Mouse (Mus musculus): ENCODE results near the gene Tmem53. TPM values are rescaled to one million over a fixed set of nuclear protein-coding genes. Genes with fewer than 3 reads are reported as not detected.
"Not testable (repeated sequence)": the region's sequence is repeated elsewhere in the genome, so short reads cannot be mapped to it uniquely, and the experiment has no call there.

Gene Tmem53
- total and polyA plus RNA-seq, 2 experiments from 2014 or later: 11.6 to 12.4 TPM

GRCm38 (mm10) chr4:117250982-117251381, 769 bp upstream of the Tmem53 start:
- Histone ChIP-seq H3K9me3 (ENCODE audit: low read length) (no peaks in the 10 kb centered on the region), H3K4me1 (ENCODE audit: insufficient read depth) (no peaks in the 10 kb centered on the region), H3K9ac (no peak overlapping the region), H3K27ac (ENCODE audit: low read depth, low read length) (no peak overlapping the region), H3K4me2 (ENCODE audit: low read depth) (peak overlapping the region; percentile 63; the same call in 1 of the 2 replicates), H3K27me3 (ENCODE audit: insufficient read depth, low read length) (no peaks in the 10 kb centered on the region), H3K36me3 (ENCODE audit: insufficient read depth) (no peaks in the 10 kb centered on the region), H3K4me3 (ENCODE audit: low read depth, low read length) (no peak overlapping the region)
- DNase-seq (no peak), ATAC-seq (no peak)
- TF ChIP-seq CTCF (IDR thresholded peaks at IDR 0.05; ENCODE audit: low read depth): no peak
- WGBS: 75% methylated on average over 1 of the region's 1 CpGs

- TF ChIP-seq CTCF (IDR thresholded peaks at IDR 0.05; ENCODE audit: low read depth): no peak
- no peaks in the 10 kb centered on the region for H3K27me3 ChIP-seq (ENCODE audit: insufficient read depth, low read length)
- no peaks in the 10 kb centered on the region for H3K9me3 ChIP-seq (ENCODE audit: low read length)
- DNase-seq (no peak), ATAC-seq (no peak; the same call in 1 of the 2 replicates)
- H3K4me2 ChIP-seq (ENCODE audit: low read depth): peak overlapping the region; percentile 63
- H3K36me3 ChIP-seq (ENCODE audit: insufficient read depth): no peaks in the 10 kb centered on the region
- H3K9ac ChIP-seq: peak overlapping the region; percentile 71
- H3K4me1 ChIP-seq (ENCODE audit: insufficient read depth): no peaks in the 10 kb centered on the region
- 20% methylated on average over 5 of the region's 5 CpGs for WGBS
- H3K4me3 ChIP-seq (ENCODE audit: low read depth, low read length): peak overlapping the region; percentile 52
- peak overlapping the region; percentile 42; the same call in 1 of the 2 replicates for H3K27ac ChIP-seq (ENCODE audit: low read depth, low read length)
These were observed 600 bp downstream of the Tmem53 start for GRCm38 (mm10) chr4:117252351-117252750.

GRCm38 (mm10) chr4:117252755-117253154, 1.0 kb downstream of the Tmem53 start:
- Histone ChIP-seq H3K9me3 (ENCODE audit: low read length) (no peaks in the 10 kb centered on the region), H3K4me1 (ENCODE audit: insufficient read depth) (no peaks in the 10 kb centered on the region), H3K27ac (ENCODE audit: low read depth, low read length) (0 out of 2 replicates have a peak overlapping the region, but pooled peaks have one; percentile 42), H3K9ac (no peak overlapping the region), H3K27me3 (ENCODE audit: insufficient read depth, low read length) (no peaks in the 10 kb centered on the region), H3K4me2 (ENCODE audit: low read depth) (peak overlapping the region; percentile 63; the same call in 1 of the 2 replicates), H3K36me3 (ENCODE audit: insufficient read depth) (no peaks in the 10 kb centered on the region), H3K4me3 (ENCODE audit: low read depth, low read length) (no peak overlapping the region)
- DNase-seq (no peak), ATAC-seq (no peak)
- WGBS: 79% methylated on average over 5 of the region's 5 CpGs
- TF ChIP-seq CTCF (IDR thresholded peaks at IDR 0.05; ENCODE audit: low read depth): no peak

DNA sequence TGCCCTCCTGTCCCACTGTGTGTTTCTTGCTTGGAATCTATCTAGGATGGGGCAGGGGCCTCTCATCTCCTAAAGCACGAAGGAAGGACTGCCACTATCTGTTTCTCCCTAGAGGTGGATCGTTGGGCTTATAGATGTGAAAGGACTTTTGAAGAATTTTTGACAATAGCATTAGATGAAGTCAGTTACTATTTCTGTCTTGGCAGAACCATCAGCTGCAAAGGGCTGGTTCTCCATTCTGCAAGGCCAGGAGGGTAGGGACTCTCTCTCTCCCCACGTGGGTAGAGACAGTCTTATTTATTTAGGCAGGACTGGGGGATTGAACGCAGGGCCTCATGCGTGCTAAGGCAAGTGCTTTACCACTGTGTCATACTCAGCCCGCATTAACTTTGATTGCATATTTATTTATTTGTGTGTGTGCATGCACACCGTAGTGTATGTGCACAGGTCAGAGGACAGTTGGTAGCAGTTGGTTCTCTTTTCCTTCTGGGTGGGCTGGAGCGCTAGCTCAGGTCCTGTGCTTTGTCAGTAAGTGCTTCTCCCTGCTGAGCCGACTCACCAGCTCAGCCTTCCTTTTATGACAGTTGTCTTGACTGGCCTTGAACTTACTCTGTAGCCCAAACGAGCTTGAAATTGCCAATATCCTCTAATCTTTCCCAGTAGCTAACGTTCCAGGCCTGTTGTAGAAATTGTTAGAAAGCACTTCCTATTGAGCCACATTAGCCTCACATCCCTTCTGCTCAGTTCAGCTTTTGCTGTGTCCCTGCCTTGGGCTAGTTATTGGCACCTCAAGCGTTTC, 1.7 kb downstream of the Tmem53 start:
- no peak for ATAC-seq
- Histone ChIP-seq H3K27ac (ENCODE audit: low read depth, low read length) (no peak overlapping the region), H3K4me2 (ENCODE audit: low read depth) (no peak overlapping the region), H3K27me3 (ENCODE audit: insufficient read depth, low read length) (no peaks in the 10 kb centered on the region), H3K4me3 (ENCODE audit: low read depth, low read length) (no peak overlapping the region), H3K4me1 (ENCODE audit: insufficient read depth) (no peaks in the 10 kb centered on the region), H3K36me3 (ENCODE audit: insufficient read depth) (no peaks in the 10 kb centered on the region), H3K9ac (no peak overlapping the region), H3K9me3 (ENCODE audit: low read length) (no peaks in the 10 kb centered on the region)
- 68% methylated on average over 12 of the region's 12 CpGs for WGBS
- no peak for DNase-seq
- TF ChIP-seq CTCF (IDR thresholded peaks at IDR 0.05; ENCODE audit: low read depth): no peak

DNA sequence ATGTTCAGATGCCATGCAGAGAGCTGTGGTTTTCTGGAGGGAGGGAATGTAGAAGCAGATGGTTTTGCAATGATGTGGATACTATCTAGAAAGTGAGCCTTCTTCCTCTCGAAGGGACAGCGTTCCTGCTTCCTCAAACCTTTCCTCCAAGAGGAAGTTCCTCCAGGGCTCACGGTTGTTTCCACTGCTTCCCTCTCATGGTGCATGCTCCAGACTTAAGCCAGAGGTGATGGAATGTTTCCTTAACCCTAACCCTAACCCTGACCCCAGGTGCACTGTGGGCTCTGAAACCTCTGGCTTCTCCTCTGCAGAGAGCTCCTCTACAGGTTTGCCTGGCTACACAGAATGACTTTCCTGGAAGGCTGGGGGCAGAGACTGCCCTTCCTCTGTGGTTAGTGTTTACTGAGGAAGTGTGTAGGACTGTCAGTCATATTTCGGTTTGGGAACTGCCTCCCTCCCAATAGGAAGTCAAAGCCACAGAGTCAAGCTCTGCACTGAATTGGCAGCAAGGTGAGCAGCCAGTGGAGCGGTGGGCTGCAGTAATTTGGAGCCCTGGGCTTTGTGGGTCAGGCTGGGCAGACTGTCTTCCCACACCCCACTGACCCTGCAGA, 2.4 kb downstream of the Tmem53 start:
- Histone ChIP-seq H3K4me3 (ENCODE audit: low read depth, low read length) (no peak overlapping the region), H3K27ac (ENCODE audit: low read depth, low read length) (no peak overlapping the region), H3K9ac (no peak overlapping the region), H3K4me2 (ENCODE audit: low read depth) (no peak overlapping the region), H3K4me1 (ENCODE audit: insufficient read depth) (no peaks in the 10 kb centered on the region), H3K36me3 (ENCODE audit: insufficient read depth) (no peaks in the 10 kb centered on the region), H3K27me3 (ENCODE audit: insufficient read depth, low read length) (no peaks in the 10 kb centered on the region), H3K9me3 (ENCODE audit: low read length) (no peaks in the 10 kb centered on the region)
- WGBS: 52% methylated on average over 5 of the region's 5 CpGs
- no peak for TF ChIP-seq CTCF (IDR thresholded peaks at IDR 0.05; ENCODE audit: low read depth)
- DNase-seq (no peak), ATAC-seq (no peak)

- no peaks in the 10 kb centered on the region for H3K9me3 ChIP-seq (ENCODE audit: low read length)
- H3K36me3 ChIP-seq (ENCODE audit: insufficient read depth): no peaks in the 10 kb centered on the region
- no peaks in the 10 kb centered on the region for H3K27me3 ChIP-seq (ENCODE audit: insufficient read depth, low read length)
- no peak overlapping the region for H3K4me3 ChIP-seq (ENCODE audit: low read depth, low read length)
- no peak for DNase-seq
- no peaks in the 10 kb centered on the region for H3K4me1 ChIP-seq (ENCODE audit: insufficient read depth)
- whole genome bisulfite sequencing: 32% methylated on average over 6 of the region's 6 CpGs
- no peak overlapping the region for H3K9ac ChIP-seq
- no peak overlapping the region for H3K4me2 ChIP-seq (ENCODE audit: low read depth)
- H3K27ac ChIP-seq (ENCODE audit: low read depth, low read length): no peak overlapping the region
- ATAC-seq: no peak
- no peak for TF ChIP-seq CTCF (IDR thresholded peaks at IDR 0.05; ENCODE audit: low read depth)
These were observed 2.9 kb downstream of the Tmem53 start for GRCm38 (mm10) chr4:117254672-117255071.

DNA sequence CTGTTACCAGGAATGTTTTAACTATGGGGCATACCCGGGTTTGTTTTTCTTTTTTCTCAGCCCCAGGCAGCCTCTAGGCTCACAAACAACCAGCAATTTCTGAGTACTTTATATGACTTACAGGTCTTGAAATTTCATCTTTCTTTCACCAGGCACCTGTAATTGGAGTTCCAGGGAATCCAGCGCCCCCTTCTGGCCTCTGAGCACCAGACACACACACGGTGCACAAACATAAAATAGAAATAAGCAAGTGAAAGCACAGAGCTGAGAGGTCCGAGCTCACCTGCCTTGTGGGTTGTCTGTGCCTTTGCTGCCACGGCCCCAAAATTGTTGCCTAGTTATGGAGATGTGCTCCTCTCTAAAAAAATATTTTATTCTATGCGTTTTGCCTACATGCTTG, 8.2 kb downstream of the Tmem53 start:
- H3K4me1 ChIP-seq (ENCODE audit: insufficient read depth); H3K9ac ChIP-seq; H3K27ac ChIP-seq (ENCODE audit: low read depth, low read length); H3K9me3 ChIP-seq (ENCODE audit: low read length); H3K27me3 ChIP-seq (ENCODE audit: insufficient read depth, low read length); DNase-seq; ATAC-seq; H3K4me2 ChIP-seq (ENCODE audit: low read depth); H3K36me3 ChIP-seq (ENCODE audit: insufficient read depth); H3K4me3 ChIP-seq (ENCODE audit: low read depth, low read length): not testable (repeated sequence)
- TF ChIP-seq CTCF (IDR thresholded peaks at IDR 0.05; ENCODE audit: low read depth): peak; percentile 24; the same call in 1 of the 2 replicates
- WGBS: 77% methylated on average over 6 of the region's 6 CpGs

All from forebrain, postnatal 0 days (tissue).